Mouse (Mus musculus) midbrain, embryonic 12.5 days (tissue): ENCODE results near the gene Scrn3. TPM values are rescaled to one million over a fixed set of nuclear protein-coding genes. Genes with fewer than 3 reads are reported as not detected.

Experiments
- ATAC-seq: fragments of 200-750 bp; cut with Nextera tagmentation; 2 replicates; pipeline ENCODE4 v1.8.0; 2017; ENCODE audit warnings: low read depth, moderate TSS enrichment, moderate library complexity; ENCODE audit not compliant: low FRiP score
- H3K27ac ChIP-seq: fragments of 300-500 bp; sonication (generic); replicated peaks from 2 replicates; pipeline ENCODE4 v1.5.1; 2016; ENCODE audit warnings: mild to moderate bottlenecking
- H3K27me3 ChIP-seq: fragments of 300-500 bp; sonication (generic); 2 replicates; pipeline ENCODE4 v1.6.1; 2016; ENCODE audit warnings: mild to moderate bottlenecking
- H3K36me3 ChIP-seq: fragments of 300-500 bp; sonication (generic); 2 replicates; pipeline ENCODE4 v1.6.1; 2016
- H3K4me1 ChIP-seq: fragments of 300-500 bp; sonication (generic); 2 replicates; pipeline ENCODE4 v1.6.1; 2016
- H3K4me2 ChIP-seq: fragments of 300-500 bp; sonication (generic); replicated peaks from 2 replicates; pipeline ENCODE4 v1.6.1; 2016; ENCODE audit warnings: mild to moderate bottlenecking, moderate library complexity
- H3K4me3 ChIP-seq: fragments of 300-500 bp; sonication (generic); 2 replicates; pipeline ENCODE4 v1.5.1; 2016; ENCODE audit warnings: mild to moderate bottlenecking
- H3K9ac ChIP-seq: fragments of 300-500 bp; sonication (generic); replicated peaks from 2 replicates; pipeline ENCODE4 v1.6.1; 2016; ENCODE audit warnings: mild to moderate bottlenecking, moderate library complexity
- H3K9me3 ChIP-seq: fragments of 300-500 bp; sonication (generic); 2 replicates; pipeline ENCODE4 v1.6.1; 2016; ENCODE audit warnings: mild to moderate bottlenecking
- WGBS: fragments of 180-500 bp; shearing (Covaris S2); methylation state at CpG from one replicate; pipeline ENCODE4 v1.1.7; 2016; 5-methylcytosine and 5-hydroxymethylcytosine counted together
- polyA plus RNA-seq: library from polyadenylated mRNA; unstranded; fragments of >200 nt; fragmentation: Nextera tagmentation; extraction: Ambion mirVana; gene quantifications from 2 replicates; pipeline ENCODE4 v1.2.1, GENCODE M21; 2016

The Scrn3 gene
- polyA plus RNA-seq, 1 experiment from 2014 or later = 9.7 TPM

GRCm38 (mm10) chr2:73371530-73372335 is 59.3 kb downstream of the Scrn3 start:
- H3K36me3 ChIP-seq = no peaks in the 10 kb centered on the region
- H3K27ac ChIP-seq = no peak overlapping the region
- no peaks in the 10 kb centered on the region for H3K4me1 ChIP-seq
- H3K9ac ChIP-seq = no peak overlapping the region
- no peak overlapping the region for H3K4me3 ChIP-seq
- no peaks in the 10 kb centered on the region for H3K27me3 ChIP-seq
- no peak overlapping the region for H3K4me2 ChIP-seq
- no peak for ATAC-seq
- 79% methylated on average over 9 of the region's 9 CpGs for WGBS
- H3K9me3 ChIP-seq = no peaks in the 10 kb centered on the region

- ATAC-seq = no peak
- Histone ChIP-seq H3K4me3 (no peak overlapping the region), H3K4me2 (no peak overlapping the region), H3K9me3 (no peaks in the 10 kb centered on the region), H3K36me3 (no peaks in the 10 kb centered on the region), H3K27me3 (no peaks in the 10 kb centered on the region), H3K9ac (no peak overlapping the region), H3K27ac (no peak overlapping the region), H3K4me1 (no peaks in the 10 kb centered on the region)
- 84% methylated on average over 5 of the region's 5 CpGs for WGBS
Measured at GRCm38 (mm10) chr2:73378326-73378725, 65.9 kb downstream of the Scrn3 start.

- Histone ChIP-seq H3K4me2 (no peak overlapping the region), H3K36me3 (no peaks in the 10 kb centered on the region), H3K27me3 (no peaks in the 10 kb centered on the region), H3K9ac (no peak overlapping the region), H3K4me3 (no peak overlapping the region), H3K4me1 (no peaks in the 10 kb centered on the region), H3K27ac (no peak overlapping the region), H3K9me3 (no peaks in the 10 kb centered on the region)
- 76% methylated on average over 5 of the region's 5 CpGs for WGBS
- ATAC-seq = no peak
Measured at GRCm38 (mm10) chr2:73379656-73380055, 67.3 kb downstream of the Scrn3 start.

GRCm38 (mm10) chr2:73380298-73380975 is 68.0 kb downstream of the Scrn3 start:
- Histone ChIP-seq H3K27me3 (0 out of 2 replicates have a peak, but pooled peaks cover 1% of the 10 kb centered on the region), H3K4me2 (no peak overlapping the region), H3K4me1 (no peaks in the 10 kb centered on the region), H3K4me3 (no peak overlapping the region), H3K9me3 (no peaks in the 10 kb centered on the region), H3K9ac (no peak overlapping the region), H3K27ac (no peak overlapping the region), H3K36me3 (no peaks in the 10 kb centered on the region)
- 85% methylated on average over 9 of the region's 9 CpGs for WGBS
- ATAC-seq = no peak

GRCm38 (mm10) chr2:73385172-73385571 is 72.8 kb downstream of the Scrn3 start:
- ATAC-seq = no peak
- H3K4me3 ChIP-seq = no peak overlapping the region

GRCm38 (mm10) chr2:73385641-73386355 is 73.4 kb downstream of the Scrn3 start:
- WGBS = 2% methylated on average over 29 of the region's 29 CpGs
- Histone ChIP-seq H3K27me3 (0 out of 2 replicates have a peak, but pooled peaks cover 4% of the 10 kb centered on the region), H3K9me3 (no peaks in the 10 kb centered on the region), H3K36me3 (no peaks in the 10 kb centered on the region), H3K9ac (peak overlapping the region; percentile 55), H3K27ac (no peak overlapping the region), H3K4me3 (peak overlapping the region; percentile 61), H3K4me1 (no peaks in the 10 kb centered on the region; the same call in 1 of the 2 replicates), H3K4me2 (peak overlapping the region; percentile 78)
- no peak; the same call in 1 of the 2 replicates for ATAC-seq

More at GRCm38 (mm10) chr2:73385172-73385571, 72.8 kb downstream of the Scrn3 start:
- 88% methylated on average over 4 of the region's 4 CpGs for WGBS
- Histone ChIP-seq H3K4me1 (no peaks in the 10 kb centered on the region; the same call in 1 of the 2 replicates), H3K27me3 (0 out of 2 replicates have a peak, but pooled peaks cover 4% of the 10 kb centered on the region), H3K36me3 (no peaks in the 10 kb centered on the region), H3K9ac (no peak overlapping the region), H3K9me3 (no peaks in the 10 kb centered on the region), H3K27ac (no peak overlapping the region), H3K4me2 (peak overlapping the region; percentile 78)

GRCm38 (mm10) chr2:73386356-73387046 is 74.1 kb downstream of the Scrn3 start, which contains the start of gene Gpr155:
Gpr155 (minus strand) TSS chr2:73386572.
- Histone ChIP-seq H3K4me2 (peak within 1 kb of the TSS; percentile 78), H3K27me3 (0 out of 2 replicates have a peak, but pooled peaks cover 4% of the 10 kb centered on the region), H3K36me3 (no peaks in the 10 kb centered on the region), H3K4me3 (peak within 1 kb of the TSS; percentile 61), H3K9ac (peak within 1 kb of the TSS; percentile 55), H3K9me3 (no peaks in the 10 kb centered on the region), H3K27ac (peak within 1 kb of the TSS; percentile 64), H3K4me1 (no peaks in the 10 kb centered on the region; the same call in 1 of the 2 replicates)
- peak; percentile 99 for ATAC-seq
- 1% methylated on average over 43 of the region's 44 CpGs for WGBS

Other genes with a start within 250 kb of the Scrn3 start
- gene Ola1, start 93.7 kb upstream of the Scrn3 start, polyA plus RNA-seq = 81.1 and 88.0 TPM in 2 replicates
- 4.6 and 7.6 TPM in 2 replicates for gene Sp9, start 40.7 kb upstream of the Scrn3 start, polyA plus RNA-seq
- 24.7 and 28.3 TPM in 2 replicates for gene Cir1, start 100 bp downstream of the Scrn3 start, polyA plus RNA-seq
- gene Gpr155, start 74.0 kb downstream of the Scrn3 start, polyA plus RNA-seq = 7.1 and 8.0 TPM in 2 replicates
- gene Wipf1, start 217.1 kb downstream of the Scrn3 start, polyA plus RNA-seq = 5.1 and 5.3 TPM in 2 replicates